10 mouse cellular contexts compared by ENCODE assay signal in genomic region chr4:124110705-124111104, GRCm38 (mm10).
DNase-seq lines count a peak whose midpoint lies in the region; ATAC-seq and TF ChIP-seq lines count a peak whose summit lies in the region.
"Had no signal": no experiment of that assay in that cellular context is flagged by ENCODE, and none has a peak within 500 bp of the region (broad histone marks: within the 10 kb centered on the region; RNA-seq: fewer than 3 reads in every experiment).

No protein-coding gene starts in this region.

- H3K4me3 ChIP-seq in intestine, embryonic 14.5 days (ENCODE audit: low read depth, low read length): no peak overlapping the region
- no peak overlapping the region for H3K4me3 ChIP-seq in intestine, embryonic 16.5 days (ENCODE audit: low read length)
- no peak overlapping the region for H3K4me3 ChIP-seq in thymus, adult 2 months (ENCODE audit: control insufficient read depth, insufficient read depth, low read length)
- H3K4me3 ChIP-seq: embryonic facial prominence, embryonic 15.5 days; myocyte had no signal

- no peak overlapping the region for H3K27ac ChIP-seq in intestine, embryonic 14.5 days (ENCODE audit: low read depth)
- no peak overlapping the region for H3K27ac ChIP-seq in intestine, embryonic 16.5 days (ENCODE audit: low read length)
- H3K27ac ChIP-seq in thymus, adult 2 months (ENCODE audit: control insufficient read depth, insufficient read depth, low read length): no peak overlapping the region
- H3K27ac ChIP-seq: embryonic facial prominence, embryonic 15.5 days had no signal

- TF ChIP-seq CTCF in thymus, adult 2 months (IDR thresholded peaks at IDR 0.05; ENCODE audit: borderline replicate concordance, control insufficient read depth, extremely low read depth, insufficient read depth, low read length, poor library complexity): no peak

- H3K36me3 ChIP-seq in intestine, embryonic 14.5 days (ENCODE audit: control insufficient read depth, insufficient read depth, low read length): no peaks in the 10 kb centered on the region
- no peaks in the 10 kb centered on the region for H3K36me3 ChIP-seq in intestine, embryonic 16.5 days (ENCODE audit: control insufficient read depth, insufficient read depth, low read length)
- no peaks in the 10 kb centered on the region for H3K36me3 ChIP-seq in thymus, adult 2 months (ENCODE audit: control insufficient read depth, insufficient read depth, low read length)
- H3K36me3 ChIP-seq: embryonic facial prominence, embryonic 15.5 days had no signal

- no peak overlapping the region for H3K4me2 ChIP-seq in intestine, embryonic 14.5 days (ENCODE audit: low read length)
- no peak overlapping the region for H3K4me2 ChIP-seq in intestine, embryonic 16.5 days (ENCODE audit: low read depth, low read length)
- H3K4me2 ChIP-seq: embryonic facial prominence, embryonic 15.5 days had no signal

- TF ChIP-seq POLR2A in thymus, adult 2 months (IDR thresholded peaks at IDR 0.05; ENCODE audit: control insufficient read depth, extremely low read depth, insufficient read depth, low read length, poor library complexity): no peak

- WGBS in intestine, embryonic 14.5 days: 61% methylated on average over 8 of the region's 8 CpGs
- WGBS in intestine, embryonic 16.5 days: 63% methylated on average over 8 of the region's 8 CpGs
- WGBS in thymus, adult 2 months: 60% methylated on average over 8 of the region's 8 CpGs

- H3K4me1 ChIP-seq in intestine, embryonic 14.5 days (replicated peaks; ENCODE audit: control insufficient read depth, insufficient read depth, low read length): no peaks in the 10 kb centered on the region
- H3K4me1 ChIP-seq in intestine, embryonic 16.5 days (ENCODE audit: control insufficient read depth, insufficient read depth, low read length): no peaks in the 10 kb centered on the region
- H3K4me1 ChIP-seq in thymus, adult 2 months (replicated peaks; ENCODE audit: control insufficient read depth, insufficient read depth, low read length): no peaks in the 10 kb centered on the region
- H3K4me1 ChIP-seq: embryonic facial prominence, embryonic 15.5 days had no signal

- H3K27me3 ChIP-seq in intestine, embryonic 14.5 days (replicated peaks; ENCODE audit: control insufficient read depth, insufficient read depth, low read length): no peaks in the 10 kb centered on the region
- H3K27me3 ChIP-seq in intestine, embryonic 16.5 days (replicated peaks; ENCODE audit: control insufficient read depth, insufficient read depth, low read length): no peaks in the 10 kb centered on the region
- H3K27me3 ChIP-seq in thymus, adult 2 months (ENCODE audit: control insufficient read depth, insufficient read depth, low read length): no peaks in the 10 kb centered on the region
- H3K27me3 ChIP-seq: embryonic facial prominence, embryonic 15.5 days had no signal

- no peak overlapping the region for H3K9ac ChIP-seq in intestine, embryonic 14.5 days (ENCODE audit: low read length)
- no peak overlapping the region for H3K9ac ChIP-seq in intestine, embryonic 16.5 days (ENCODE audit: low read depth, low read length)
- H3K9ac ChIP-seq: embryonic facial prominence, embryonic 15.5 days had no signal

- H3K9me3 ChIP-seq in intestine, embryonic 14.5 days (ENCODE audit: control insufficient read depth, low read length): no peaks in the 10 kb centered on the region
- H3K9me3 ChIP-seq in intestine, embryonic 16.5 days (ENCODE audit: control insufficient read depth, low read length): no peaks in the 10 kb centered on the region
- H3K9me3 ChIP-seq: embryonic facial prominence, embryonic 15.5 days had no signal

- peak; percentile 57 for DNase-seq in intestine, embryonic 14.5 days (ENCODE audit: low spot score)
- DNase-seq in thymus, adult 2 months: peak; percentile 16
- DNase-seq in thymus, postnatal 36 days: no peak
- DNase-seq in embryo, embryonic 9.5 days (ENCODE audit: extremely low spot score): peak; percentile 13
- peak; percentile 2 for DNase-seq in thymus, postnatal 25 days
- DNase-seq in gastrocnemius, adult 8-10 months (ENCODE audit: low spot score in 2 of 2): no peak
- no peak for DNase-seq in gastrocnemius, postnatal 4 days (ENCODE audit: low spot score in 2 of 2)

- no peak for ATAC-seq in intestine, embryonic 14.5 days (replicated peaks; ENCODE audit: low FRiP score, low TSS enrichment, low read depth)
- ATAC-seq in intestine, embryonic 16.5 days: no peak

Comparison
In these comparisons a context has a peak if more than half of its experiments do, and no peak if none do; other contexts are left out.
1. DNase-seq: peak in intestine, embryonic 14.5 days (single experiment), thymus, adult 2 months (single experiment), embryo, embryonic 9.5 days (single experiment) and thymus, postnatal 25 days (single experiment); none in thymus, postnatal 36 days (0 of 2), gastrocnemius, adult 8-10 months (0 of 2) and gastrocnemius, postnatal 4 days (0 of 2).